Mouse (Mus musculus): ENCODE data around the gene Sh2d7. TPM values are rescaled to one million over a fixed set of nuclear protein-coding genes. Genes with fewer than 3 reads are reported as not detected.
"Not testable (repeated sequence)": the region's sequence is repeated elsewhere in the genome, so short reads cannot be mapped to it uniquely, and the experiment has no call there.

Gene Sh2d7
- total RNA-seq, 2 experiments from 2014 or later: not detected

GRCm38 (mm10) chr9:54540801-54541200, 2.0 kb downstream of the Sh2d7 start:
- intact Hi-C loops (cut with DNase I): no loop called here
- DNase-seq (ENCODE audit: low spot score): no peak

- no peak for DNase-seq (ENCODE audit: low spot score)
- intact Hi-C loops (cut with DNase I): no loop called here
Observed at GRCm38 (mm10) chr9:54544212-54544953, 5.6 kb downstream of the Sh2d7 start.

DNA sequence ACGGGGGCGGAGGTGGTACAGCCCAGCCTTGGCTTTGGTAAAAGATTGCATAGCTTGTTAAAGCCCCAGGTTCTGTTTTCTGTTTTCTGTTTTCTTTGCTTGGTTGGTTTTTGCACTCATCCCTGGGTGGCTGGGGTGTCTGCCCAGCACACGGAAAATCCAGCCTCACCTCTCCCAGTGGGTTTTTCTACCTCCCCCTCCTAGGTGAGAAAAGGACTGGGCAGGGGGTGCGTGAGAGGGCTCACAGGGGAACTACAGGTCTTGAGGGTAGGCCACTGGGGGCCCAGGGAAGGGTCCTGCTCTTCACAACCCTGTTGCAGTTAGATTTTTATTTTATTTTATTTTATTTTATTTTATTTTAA, 6.2 kb downstream of the Sh2d7 start:
- DNase-seq (ENCODE audit: low spot score): no peak
- intact Hi-C loops (cut with DNase I): no loop called here

DNA sequence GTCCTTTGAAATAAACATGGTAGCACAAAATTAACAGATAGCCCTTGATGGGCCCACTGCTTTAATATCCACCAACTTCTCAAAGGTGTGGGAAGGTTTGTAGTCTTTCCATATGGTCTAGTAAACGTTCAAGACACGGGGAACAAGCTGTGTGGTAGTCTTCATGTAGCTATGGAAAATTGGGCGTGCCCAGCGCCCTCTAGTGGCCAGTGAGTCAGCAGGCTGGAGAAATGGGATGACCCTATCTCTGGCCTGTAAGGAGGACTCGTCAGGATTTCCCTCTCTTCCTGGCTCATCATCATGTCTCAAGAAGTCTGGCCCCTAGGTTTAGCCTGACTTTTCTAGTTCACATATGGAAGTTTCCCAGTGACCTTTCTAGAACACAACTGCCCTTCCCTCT, 8.8 kb downstream of the Sh2d7 start:
- intact Hi-C loops (cut with DNase I): no loop called here
- no peak for DNase-seq (ENCODE audit: low spot score)

DNA sequence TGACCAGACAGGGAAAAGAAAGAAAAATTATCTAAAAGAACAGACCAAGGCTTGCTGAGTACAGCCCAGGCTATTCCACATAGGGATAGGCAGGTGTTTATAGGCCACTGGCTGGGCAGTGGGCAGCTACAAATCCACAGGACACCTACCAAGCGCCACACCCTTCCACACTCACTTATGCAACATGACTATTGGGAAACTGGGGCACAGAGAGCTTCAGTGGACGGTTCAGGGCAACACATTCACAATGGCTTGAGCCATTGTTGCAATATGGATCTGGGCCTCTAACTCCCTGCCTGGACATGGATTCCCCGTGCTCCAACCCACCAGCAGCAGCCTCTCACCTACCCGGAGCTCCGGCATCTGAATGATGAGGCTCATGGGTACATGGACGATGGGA, 10.6 kb downstream of the Sh2d7 start:
- intact Hi-C loops (cut with DNase I): loop anchor here (2.0 kb wide), 1 partner anchor 111 kb away; no protein-coding TSS in a partner anchor
- DNase-seq (ENCODE audit: low spot score): no peak

DNA sequence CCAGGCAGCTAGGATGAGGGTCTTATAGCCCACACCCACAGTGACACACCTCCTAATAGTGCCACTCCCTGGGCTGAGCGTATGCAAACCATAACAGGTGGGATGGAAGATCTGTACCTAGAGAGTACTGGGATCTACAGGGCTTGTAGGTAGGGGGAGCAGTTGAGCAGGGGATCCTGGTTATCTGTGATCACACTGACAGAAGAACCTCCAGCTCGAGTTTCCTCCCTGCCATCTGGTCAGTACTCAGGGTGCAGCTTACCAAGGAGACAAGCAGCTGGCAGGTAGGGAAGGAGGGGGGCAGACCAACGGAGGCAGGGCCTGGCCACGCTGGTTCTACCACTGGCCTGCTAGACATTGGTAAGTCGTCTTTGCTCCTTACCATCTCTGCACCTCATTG, 13.6 kb downstream of the Sh2d7 start:
- intact Hi-C loops (cut with DNase I): no loop called here
- DNase-seq (ENCODE audit: low spot score): no peak

- intact Hi-C loops (cut with DNase I): no loop called here
- DNase-seq (ENCODE audit: low spot score): no peak
Observed at GRCm38 (mm10) chr9:54555044-54555443, 16.3 kb downstream of the Sh2d7 start.

DNA sequence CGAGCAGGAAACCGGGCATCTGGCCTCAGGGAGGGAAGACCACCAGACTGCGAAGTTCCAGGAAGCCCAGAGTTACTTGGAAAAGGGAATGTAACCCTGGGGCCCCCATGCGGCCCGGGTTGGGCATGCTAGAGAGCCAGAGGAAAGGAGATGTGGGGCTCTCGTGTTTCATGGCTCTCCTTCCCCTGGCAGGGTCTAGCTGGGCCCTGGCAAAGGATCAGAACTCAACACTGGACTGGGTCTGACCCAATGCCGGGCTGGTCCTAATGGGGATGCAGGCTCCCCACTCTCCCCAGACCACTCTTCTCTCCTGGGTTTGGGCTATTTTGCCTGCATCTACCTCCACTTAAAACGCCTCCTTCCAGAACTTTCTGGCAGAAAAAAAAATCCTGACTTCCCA, 19.9 kb downstream of the Sh2d7 start:
- DNase-seq (ENCODE audit: low spot score): no peak
- intact Hi-C loops (cut with DNase I): no loop called here

- intact Hi-C loops (cut with DNase I): no loop called here
- peak; percentile 51 for DNase-seq (ENCODE audit: low spot score)
Observed at GRCm38 (mm10) chr9:54559771-54560471, 21.1 kb downstream of the Sh2d7 start, which contains the start of gene Cib2. Gene Cib2, minus strand, starts transcription at chr9:54560218.

DNA sequence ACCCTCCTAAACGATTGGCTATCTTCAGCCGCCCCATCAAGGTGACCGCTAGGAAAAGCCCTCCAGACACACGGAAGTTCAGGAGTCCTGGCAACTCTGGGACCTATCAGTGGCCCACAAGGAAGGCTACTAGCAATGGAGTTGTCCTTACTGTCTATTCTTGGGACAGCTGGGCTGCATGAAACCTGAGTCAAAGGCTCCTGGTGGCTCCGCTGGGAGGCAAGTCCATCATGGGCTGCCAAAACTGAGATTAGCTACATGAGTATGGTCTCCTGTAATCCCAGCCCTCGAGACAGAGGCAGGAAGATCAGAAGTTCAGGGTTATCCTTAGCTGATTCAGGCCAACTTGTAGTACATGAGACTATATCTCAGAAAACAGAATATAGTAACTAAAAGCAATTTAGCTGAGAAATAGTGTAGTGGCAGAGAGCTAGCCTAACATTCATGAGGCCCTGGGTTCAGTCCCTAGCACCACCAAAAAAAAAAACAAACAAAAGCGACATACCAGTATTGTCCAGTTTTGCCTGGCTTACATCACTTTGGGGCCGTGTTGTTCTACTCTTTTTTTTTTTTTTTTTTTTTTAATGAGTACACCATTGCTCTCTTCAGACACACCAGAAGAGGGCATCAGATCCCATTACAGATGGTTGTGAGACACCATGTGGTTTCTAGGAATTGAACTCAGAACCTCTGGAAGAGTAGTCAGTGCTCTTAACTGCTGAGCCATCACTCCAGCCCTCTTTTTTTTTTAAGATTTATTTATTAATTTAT, 22.2 kb downstream of the Sh2d7 start:
- no peak for DNase-seq (ENCODE audit: low spot score)
- intact Hi-C loops (cut with DNase I): no loop called here

DNA sequence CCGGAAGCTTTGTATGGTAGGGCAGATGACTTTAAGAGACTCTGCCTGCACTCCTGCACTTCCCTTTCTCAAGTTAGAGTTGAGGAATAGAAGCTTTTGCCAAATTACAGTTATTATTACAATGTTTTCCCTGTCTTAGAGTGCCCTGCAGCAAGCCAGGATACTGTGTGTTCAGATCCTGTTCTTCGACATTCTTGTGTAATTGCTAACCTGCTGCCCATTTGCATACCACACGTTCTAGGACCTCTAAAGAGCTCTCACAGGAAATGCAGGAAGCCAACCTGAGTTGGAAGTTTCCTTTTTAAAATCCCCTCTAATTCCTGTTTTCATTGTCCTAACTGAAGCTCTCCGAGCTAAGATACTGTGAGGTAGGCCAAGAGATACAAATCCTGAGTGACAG, 28.2 kb downstream of the Sh2d7 start:
- DNase-seq (ENCODE audit: low spot score): no peak
- intact Hi-C loops (cut with DNase I): no loop called here

- intact Hi-C loops (cut with DNase I): no loop called here
- DNase-seq (ENCODE audit: low spot score): no peak
Observed at GRCm38 (mm10) chr9:54568732-54569131, 29.9 kb downstream of the Sh2d7 start.

DNA sequence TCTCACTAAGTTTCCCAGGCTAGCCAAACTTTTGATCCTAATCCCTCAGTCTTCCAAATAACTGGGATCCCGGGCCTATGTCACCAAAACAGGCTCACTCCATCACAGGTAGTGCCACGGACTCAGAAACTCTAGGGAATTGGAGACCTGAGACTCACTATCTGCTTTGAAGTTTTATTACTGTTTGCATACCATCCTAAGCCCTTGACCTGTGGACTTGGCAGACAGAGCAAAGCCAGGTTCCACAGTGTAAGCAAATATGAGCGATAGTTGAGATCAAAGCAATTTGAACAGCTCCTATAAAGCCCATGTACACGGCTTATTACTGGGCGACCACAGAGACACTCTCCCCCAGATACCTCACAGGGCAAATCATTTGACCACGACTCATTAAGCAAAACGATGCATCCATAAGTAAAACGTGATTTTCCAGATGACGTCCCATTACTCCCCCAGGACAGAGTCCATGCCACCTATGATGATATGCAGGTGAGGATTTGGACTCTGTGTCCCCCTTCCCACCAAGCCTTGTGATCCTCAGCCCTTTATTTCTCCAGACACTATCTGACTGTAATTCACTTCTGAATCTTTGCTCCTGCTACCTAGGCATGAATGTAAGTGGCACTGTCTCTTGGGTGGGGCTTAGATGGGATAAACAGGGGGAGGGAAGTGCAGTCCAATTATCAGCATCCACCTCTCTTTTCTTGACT, 32.5 kb downstream of the Sh2d7 start:
- DNase-seq (ENCODE audit: low spot score): no peak
- intact Hi-C loops (cut with DNase I): no loop called here

GRCm38 (mm10) chr9:54583712-54584111, 44.9 kb downstream of the Sh2d7 start:
- intact Hi-C loops (cut with DNase I): no loop called here
- DNase-seq (ENCODE audit: low spot score): no peak

DNA sequence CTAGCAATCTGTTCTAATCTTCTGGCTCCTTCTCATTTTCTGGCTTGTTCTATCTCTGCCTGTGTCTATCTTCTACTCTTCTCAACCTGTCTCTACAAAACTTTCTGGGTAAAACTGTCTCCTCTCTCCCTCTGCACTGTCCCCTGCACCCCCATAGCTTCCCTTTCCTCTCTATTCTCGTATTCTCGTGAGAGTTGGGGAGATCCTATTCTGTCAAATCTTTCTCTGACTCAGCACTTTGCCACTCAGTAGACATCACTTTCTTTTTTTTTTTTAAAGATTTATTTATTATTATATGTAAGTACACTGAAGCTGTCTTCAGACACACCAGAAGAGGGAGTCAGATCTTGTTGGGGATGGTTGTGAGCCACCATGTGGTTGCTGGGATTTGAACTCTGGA, 45.3 kb downstream of the Sh2d7 start:
- intact Hi-C loops (cut with DNase I); DNase-seq (ENCODE audit: low spot score): not testable (repeated sequence)

DNA sequence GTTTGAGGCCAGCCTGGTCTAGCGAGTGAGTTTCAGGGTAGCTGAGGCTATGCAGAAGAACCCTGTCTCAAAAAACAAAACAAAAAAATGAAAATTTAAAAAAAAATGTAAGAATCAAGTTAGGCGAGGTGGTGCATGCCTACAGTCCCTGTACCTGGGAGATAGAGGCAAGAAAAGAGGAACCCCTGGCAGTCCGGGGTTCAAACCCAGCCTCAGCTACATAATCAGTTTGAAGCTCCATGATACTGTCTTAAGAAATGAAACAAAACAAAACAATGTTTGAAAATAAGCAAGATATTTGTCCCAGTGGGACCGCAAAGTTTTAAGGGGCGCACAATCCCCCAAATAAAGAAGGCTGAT, 47.0 kb downstream of the Sh2d7 start:
- no peak for DNase-seq (ENCODE audit: low spot score)
- intact Hi-C loops (cut with DNase I): loop anchor here (5.0 kb wide), 1 partner anchor 84 kb away; the partner anchor contains the start of gene Dmxl2

GRCm38 (mm10) chr9:54586199-54587061, 47.6 kb downstream of the Sh2d7 start, which contains the start of gene Idh3a:
Gene Idh3a, plus strand, starts transcription at chr9:54586334.
- intact Hi-C loops (cut with DNase I): loop anchor here (5.0 kb wide), 1 partner anchor 84 kb away; the partner anchor contains the start of gene Dmxl2

GRCm38 (mm10) chr9:54587863-54588262, 49.1 kb downstream of the Sh2d7 start:
- intact Hi-C loops (cut with DNase I): loop anchor here (5.0 kb wide), 1 partner anchor 86 kb away; the partner anchor contains the start of gene Dmxl2
- DNase-seq (ENCODE audit: low spot score): no peak

More at GRCm38 (mm10) chr9:54586199-54587061, 47.6 kb downstream of the Sh2d7 start, which contains the start of gene Idh3a:
- DNase-seq (ENCODE audit: low spot score): peak; percentile 97

- intact Hi-C loops (cut with DNase I); DNase-seq (ENCODE audit: low spot score): not testable (repeated sequence)
Observed at GRCm38 (mm10) chr9:54593652-54594051, 54.9 kb downstream of the Sh2d7 start.
